Comparison of ENCODE assay signal across 23 mouse cellular contexts in the genomic region with DNA sequence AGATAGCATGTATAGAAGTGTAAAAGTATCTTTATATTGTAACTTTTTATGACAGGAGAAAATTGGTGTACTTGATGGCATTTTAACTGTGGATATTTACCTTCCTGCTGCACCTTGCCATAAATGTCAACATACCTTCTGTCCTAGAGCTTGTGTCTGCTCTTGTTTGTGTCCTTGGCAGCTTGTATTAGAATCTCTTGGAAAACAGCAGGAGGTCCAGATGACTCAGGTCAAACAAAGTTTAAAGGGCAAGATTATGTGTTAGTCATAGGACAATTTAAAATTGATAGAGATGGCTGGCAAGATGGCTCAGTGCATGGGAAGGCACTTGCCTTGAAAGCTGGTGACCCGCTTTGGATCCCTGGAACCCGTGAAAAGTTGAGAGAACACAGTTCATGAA.
A peak's percentile ranks its signal among the peaks of the same experiment; 100 is the strongest.
DNase-seq lines count a peak whose midpoint lies in the region; ATAC-seq lines count a peak whose summit lies in the region.
"Had no signal": no experiment of that assay in that cellular context is flagged by ENCODE, and none has a peak within 500 bp of the region (broad histone marks: within the 10 kb centered on the region; RNA-seq: fewer than 3 reads in every experiment).

No protein-coding gene starts in this region.

- no peaks in the 10 kb centered on the region for H3K4me1 ChIP-seq in heart, embryonic 11.5 days (ENCODE audit: control insufficient read depth, insufficient read depth, low read length)
- H3K4me1 ChIP-seq: forebrain, embryonic 12.5 days; forebrain, embryonic 15.5 days; hindbrain, embryonic 12.5 days; hindbrain, embryonic 15.5 days had no signal

- no peak overlapping the region for H3K27ac ChIP-seq in heart, embryonic 11.5 days (ENCODE audit: low read depth, low read length)
- H3K27ac ChIP-seq: embryonic facial prominence, embryonic 10.5 days; embryonic facial prominence, embryonic 13.5 days; forebrain, embryonic 12.5 days; forebrain, embryonic 15.5 days; heart, adult 2 months; heart, embryonic 10.5 days; hindbrain, embryonic 12.5 days; hindbrain, embryonic 15.5 days had no signal

- no peaks in the 10 kb centered on the region for H3K27me3 ChIP-seq in heart, embryonic 11.5 days (ENCODE audit: control insufficient read depth, insufficient read depth, low read length)
- H3K27me3 ChIP-seq: embryonic facial prominence, embryonic 13.5 days; forebrain, embryonic 12.5 days; forebrain, embryonic 15.5 days; hindbrain, embryonic 12.5 days; hindbrain, embryonic 15.5 days had no signal

- no peak for ATAC-seq in heart, embryonic 11.5 days (replicated peaks; ENCODE audit: insufficient number of reproducible peaks, low FRiP score, low TSS enrichment)
- ATAC-seq: CD4-positive, CD25-positive, alpha-beta regulatory T cell, adult 4 months; forebrain, embryonic 15.5 days had no signal

- 91% methylated on average over 2 of the region's 2 CpGs for WGBS in heart, embryonic 11.5 days (ENCODE audit: insufficient replicate concordance)

- H3K9me3 ChIP-seq in heart, embryonic 11.5 days (replicated peaks; ENCODE audit: control insufficient read depth, low read length): no peaks in the 10 kb centered on the region
- H3K9me3 ChIP-seq: embryonic facial prominence, embryonic 10.5 days; embryonic facial prominence, embryonic 13.5 days; forebrain, embryonic 12.5 days; forebrain, embryonic 15.5 days; heart, embryonic 10.5 days; hindbrain, embryonic 12.5 days; hindbrain, embryonic 15.5 days had no signal

- no peak overlapping the region for H3K4me2 ChIP-seq in heart, embryonic 11.5 days
- H3K4me2 ChIP-seq: embryonic facial prominence, embryonic 13.5 days; forebrain, embryonic 12.5 days; forebrain, embryonic 15.5 days; hindbrain, embryonic 12.5 days; hindbrain, embryonic 15.5 days had no signal

- no peak overlapping the region for H3K4me3 ChIP-seq in heart, embryonic 11.5 days (ENCODE audit: low read depth, low read length)
- H3K4me3 ChIP-seq: embryonic facial prominence, embryonic 10.5 days; embryonic facial prominence, embryonic 13.5 days; erythroblast, embryonic 14.5 days; forebrain, embryonic 12.5 days; forebrain, embryonic 15.5 days; heart, adult 2 months; heart, embryonic 10.5 days; hindbrain, embryonic 12.5 days; hindbrain, embryonic 15.5 days had no signal

- DNase-seq in heart, adult 11 months: peak; percentile 58
- peak; percentile 23 for DNase-seq in Muller cell, postnatal 12 days (ENCODE audit: inconsistent ontology term)
- peak; percentile 54 for DNase-seq in R1 (ENCODE audit: low read depth, low spot score)
- DNase-seq in layer of hippocampus, adult 18-20 months (ENCODE audit: low spot score in 2 of 2): no peak
- no peak for DNase-seq in urinary bladder, adult 18-20 months (ENCODE audit: low spot score in 2 of 2)
- DNase-seq: adrenal gland, adult 8-10 months; cerebellum, adult 11-12 months; cerebellum, adult 8-10 months; cerebellum, postnatal 10 days; cerebellum, postnatal 36 days; embryo, embryonic 11 days; gastrocnemius, postnatal 25 days; heart, adult 2 months had no signal

- H3K9ac ChIP-seq in heart, embryonic 11.5 days (ENCODE audit: low read depth, low read length): no peak overlapping the region
- H3K9ac ChIP-seq: embryonic facial prominence, embryonic 13.5 days; forebrain, embryonic 12.5 days; forebrain, embryonic 15.5 days; hindbrain, embryonic 12.5 days; hindbrain, embryonic 15.5 days had no signal

- H3K36me3 ChIP-seq in heart, embryonic 11.5 days (ENCODE audit: control insufficient read depth, insufficient read depth, low read length): no peaks in the 10 kb centered on the region
- H3K36me3 ChIP-seq: embryonic facial prominence, embryonic 10.5 days; embryonic facial prominence, embryonic 13.5 days; forebrain, embryonic 12.5 days; forebrain, embryonic 15.5 days; heart, embryonic 10.5 days; hindbrain, embryonic 12.5 days; hindbrain, embryonic 15.5 days had no signal

Comparison
In these comparisons a context has a peak if more than half of its experiments do, and no peak if none do; other contexts are left out.
1. DNase-seq: peak in heart, adult 11 months (single experiment), Muller cell, postnatal 12 days (single experiment) and R1 (single experiment); none in layer of hippocampus, adult 18-20 months (0 of 2) and urinary bladder, adult 18-20 months (0 of 2).